ENCODE assay signal across 10 mouse cellular contexts in genomic region chr2:84022905-84023304, GRCm38 (mm10). TPM values are rescaled to one million over a fixed set of nuclear protein-coding genes. Genes with fewer than 3 reads are reported as not detected.
DNase-seq lines count a peak whose midpoint lies in the region; ATAC-seq lines count a peak whose summit lies in the region.
"Had no signal": no experiment of that assay in that cellular context is flagged by ENCODE, and none has a peak within 500 bp of the region (broad histone marks: within the 10 kb centered on the region; RNA-seq: fewer than 3 reads in every experiment).

No protein-coding gene starts in this region.

- no peaks in the 10 kb centered on the region for H3K27me3 ChIP-seq in forebrain, embryonic 16.5 days (replicated peaks; ENCODE audit: control insufficient read depth, insufficient read depth, low read length)

- H3K36me3 ChIP-seq in forebrain, embryonic 16.5 days (ENCODE audit: control insufficient read depth, insufficient read depth), result no peaks in the 10 kb centered on the region

- no peak overlapping the region for H3K9ac ChIP-seq in forebrain, embryonic 16.5 days (replicated peaks; ENCODE audit: low read depth, low read length)

- H3K4me1 ChIP-seq in forebrain, embryonic 16.5 days (replicated peaks; ENCODE audit: control insufficient read depth, insufficient read depth, low read length), result 0 out of 2 replicates have a peak, but pooled peaks cover 2% of the 10 kb centered on the region

- peak; percentile 10 for DNase-seq in kidney, adult 11 months
- DNase-seq in kidney, postnatal 4 days, result no peak
- DNase-seq in brain, adult 2 months (ENCODE audit: low read depth, low spot score), result peak; percentile 82
- peak; percentile 82 to 86 for DNase-seq in heart, adult 9 months (ENCODE audit: low spot score in 2 of 2)
- DNase-seq in lung, postnatal 4 days, result peak; percentile 26 to 44

- H3K4me3 ChIP-seq in forebrain, embryonic 16.5 days (replicated peaks; ENCODE audit: low read length), result no peak overlapping the region

- WGBS in forebrain, embryonic 16.5 days, result 94% methylated on average over 2 of the region's 2 CpGs

- H3K4me2 ChIP-seq in forebrain, embryonic 16.5 days (ENCODE audit: low read length), result no peak overlapping the region

- no peak for ATAC-seq in inflammation-experienced regulatory T-cells, adult 6 months
- no peak for ATAC-seq in forebrain, embryonic 16.5 days
- no peak for ATAC-seq in erythroid progenitor cell, adult 5-6 weeks (replicated peaks; ENCODE audit: low FRiP score, poor library complexity, severe bottlenecking)

- H3K9me3 ChIP-seq in forebrain, embryonic 16.5 days (ENCODE audit: control insufficient read depth, low read length), result no peaks in the 10 kb centered on the region

- no peak overlapping the region for H3K27ac ChIP-seq in forebrain, embryonic 16.5 days (ENCODE audit: low read length)
- H3K27ac ChIP-seq: macrophage had no signal

RNA-seq across cellular contexts. Expression of gene Gm13691, which starts 32.6 kb away (rescaled TPM):
- polyA plus RNA-seq in inflammation-experienced regulatory T-cells, adult 6 months (2017; shearing (Covaris generic)), result not detected
- not detected in 2 replicates for polyA plus RNA-seq in forebrain, embryonic 16.5 days (2015; fragmentation: Nextera tagmentation; extraction: Ambion mirVana)
- total RNA-seq in erythroid progenitor cell, adult 5-6 weeks (2015; ENCODE audit: low replicate concordance), result not detected in 2 replicates
- not detected in 2 replicates for total RNA-seq in erythroid progenitor cell, adult 5-6 weeks (2017; ENCODE audit: low replicate concordance)
- polyA plus RNA-seq: brain, embryonic 14.5 days; macrophage had no signal

RNA-seq across cellular contexts. Expression of gene Gm13697, which starts 38.4 kb away (rescaled TPM):
- not detected for polyA plus RNA-seq in inflammation-experienced regulatory T-cells, adult 6 months (2017; shearing (Covaris generic))
- polyA plus RNA-seq in forebrain, embryonic 16.5 days (2015; fragmentation: Nextera tagmentation; extraction: Ambion mirVana), result not detected in 2 replicates
- not detected in 2 replicates for total RNA-seq in erythroid progenitor cell, adult 5-6 weeks (2015; ENCODE audit: low replicate concordance)
- total RNA-seq in erythroid progenitor cell, adult 5-6 weeks (2017; ENCODE audit: low replicate concordance), result 1.9 TPM in 1 of 2 replicates, not detected in the other
- polyA plus RNA-seq: brain, embryonic 14.5 days; macrophage had no signal

RNA-seq across cellular contexts. Expression of gene Gm13694, which starts 44.2 kb away (rescaled TPM):
- polyA plus RNA-seq in inflammation-experienced regulatory T-cells, adult 6 months (2017; shearing (Covaris generic)), result not detected
- polyA plus RNA-seq in forebrain, embryonic 16.5 days (2015; fragmentation: Nextera tagmentation; extraction: Ambion mirVana), result not detected in 2 replicates
- not detected in 2 replicates for total RNA-seq in erythroid progenitor cell, adult 5-6 weeks (2015; ENCODE audit: low replicate concordance)
- 1.9 TPM in 1 of 2 replicates, not detected in the other for total RNA-seq in erythroid progenitor cell, adult 5-6 weeks (2017; ENCODE audit: low replicate concordance)
- polyA plus RNA-seq: brain, embryonic 14.5 days; macrophage had no signal

RNA-seq across cellular contexts. Expression of gene Gm13696, which starts 50.0 kb away (rescaled TPM):
- polyA plus RNA-seq in inflammation-experienced regulatory T-cells, adult 6 months (2017; shearing (Covaris generic)), result not detected
- not detected in 2 replicates for polyA plus RNA-seq in forebrain, embryonic 16.5 days (2015; fragmentation: Nextera tagmentation; extraction: Ambion mirVana)
- total RNA-seq in erythroid progenitor cell, adult 5-6 weeks (2015; ENCODE audit: low replicate concordance), result not detected in 2 replicates
- total RNA-seq in erythroid progenitor cell, adult 5-6 weeks (2017; ENCODE audit: low replicate concordance), result 1.9 TPM in 1 of 2 replicates, not detected in the other
- polyA plus RNA-seq: brain, embryonic 14.5 days; macrophage had no signal

RNA-seq across cellular contexts. Expression of gene Gm13695, which starts 55.8 kb away (rescaled TPM):
- not detected for polyA plus RNA-seq in inflammation-experienced regulatory T-cells, adult 6 months (2017; shearing (Covaris generic))
- not detected in 2 replicates for polyA plus RNA-seq in forebrain, embryonic 16.5 days (2015; fragmentation: Nextera tagmentation; extraction: Ambion mirVana)
- total RNA-seq in erythroid progenitor cell, adult 5-6 weeks (2015; ENCODE audit: low replicate concordance), result not detected in 2 replicates
- total RNA-seq in erythroid progenitor cell, adult 5-6 weeks (2017; ENCODE audit: low replicate concordance), result 1.9 TPM in 1 of 2 replicates, not detected in the other
- polyA plus RNA-seq: brain, embryonic 14.5 days; macrophage had no signal

Comparison
In these comparisons a context has a peak if more than half of its experiments do, and no peak if none do; other contexts are left out.
1. DNase-seq: peak in kidney, adult 11 months (single experiment), brain, adult 2 months (single experiment), heart, adult 9 months (2 of 2) and lung, postnatal 4 days (2 of 2); none in kidney, postnatal 4 days (0 of 2).